Mouse (Mus musculus) forebrain, embryonic 16.5 days (tissue): Measurements from ENCODE around the gene Sdf2. TPM values are rescaled to one million over a fixed set of nuclear protein-coding genes. Genes with fewer than 3 reads are reported as not detected.

ENCODE experiments used
- ATAC-seq: fragments of 200-750 bp; cut with Nextera tagmentation; 2 replicates; pipeline ENCODE4 v1.8.0; 2017; ENCODE audit warnings: mild to moderate bottlenecking, moderate library complexity
- H3K27ac ChIP-seq: fragments of 300-500 bp; sonication (generic); 2 replicates; pipeline ENCODE4 v1.5.1; 2014; ENCODE audit warnings: low read length, control low read depth
- H3K27me3 ChIP-seq: fragments of 300-500 bp; sonication (generic); replicated peaks from 2 replicates; pipeline ENCODE4 v1.6.1; 2014; ENCODE audit warnings: low read length; ENCODE audit not compliant: control insufficient read depth, insufficient read depth
- H3K36me3 ChIP-seq: fragments of 300-500 bp; sonication (generic); 2 replicates; pipeline ENCODE4 v1.6.1; 2014; ENCODE audit not compliant: control insufficient read depth, insufficient read depth
- H3K4me1 ChIP-seq: fragments of 300-500 bp; sonication (generic); replicated peaks from 2 replicates; pipeline ENCODE4 v1.6.1; 2014; ENCODE audit warnings: low read length; ENCODE audit not compliant: control insufficient read depth, insufficient read depth
- H3K4me2 ChIP-seq: fragments of 300-500 bp; sonication (generic); 2 replicates; pipeline ENCODE4 v1.6.1; 2014; ENCODE audit warnings: mild to moderate bottlenecking, low read length, control low read depth
- H3K4me3 ChIP-seq: fragments of 300-500 bp; sonication (generic); replicated peaks from 2 replicates; pipeline ENCODE4 v1.5.1; 2014; ENCODE audit warnings: mild to moderate bottlenecking, low read length, control low read depth
- H3K9ac ChIP-seq: fragments of 300-500 bp; sonication (generic); replicated peaks from 2 replicates; pipeline ENCODE4 v1.6.1; 2014; ENCODE audit warnings: low read depth, low read length, control low read depth
- H3K9me3 ChIP-seq: fragments of 300-500 bp; sonication (generic); 2 replicates; pipeline ENCODE4 v1.6.1; 2016; ENCODE audit warnings: low read length; ENCODE audit not compliant: control insufficient read depth
- WGBS: fragments of 180-500 bp; shearing (Covaris S2); extraction: QIAGEN DNeasy Blood & Tissue Kit; methylation state at CpG from one replicate; pipeline ENCODE4 v1.1.7; 2014; 5-methylcytosine and 5-hydroxymethylcytosine counted together
- polyA plus RNA-seq: library from polyadenylated mRNA; unstranded; fragments of >200 nt; fragmentation: Nextera tagmentation; extraction: Ambion mirVana; gene quantifications from 2 replicates; pipeline ENCODE4 v1.2.1, GENCODE M21; 2015

The Sdf2 gene
- polyA plus RNA-seq, result 71.8 and 73.0 TPM in 2 replicates

- Histone ChIP-seq H3K27ac (peak within 1 kb of the TSS; percentile 97), H3K9ac (peak within 1 kb of the TSS; percentile 77), H3K27me3 (no peaks in the 10 kb centered on the region), H3K4me2 (peak within 1 kb of the TSS; percentile 84), H3K9me3 (no peaks in the 10 kb centered on the region), H3K4me1 (peaks cover 31% of the 10 kb centered on the region), H3K4me3 (peak within 1 kb of the TSS; percentile 76), H3K36me3 (no peaks in the 10 kb centered on the region)
- 0% methylated on average over 50 of the region's 50 CpGs for WGBS
- ATAC-seq, result peak; percentile 97
These were observed at the start of gene Sdf2, which contains the start of gene Supt6 for GRCm38 (mm10) chr11:78245627-78246317. Gene Sdf2 (plus strand): TSS chr11:78245746. Gene Supt6 (minus strand): TSS chr11:78245987.

GRCm38 (mm10) chr11:78202372-78202771, 43.2 kb upstream of the Sdf2 start:
- no peak for ATAC-seq
- H3K4me3 ChIP-seq, result no peak overlapping the region
- WGBS, result 95% methylated on average over 3 of the region's 3 CpGs

GRCm38 (mm10) chr11:78204287-78204686, 41.3 kb upstream of the Sdf2 start:
- ATAC-seq, result no peak
- H3K27me3 ChIP-seq, result no peaks in the 10 kb centered on the region
- H3K36me3 ChIP-seq, result peaks cover 23% of the 10 kb centered on the region
- H3K27ac ChIP-seq, result no peak overlapping the region
- no peaks in the 10 kb centered on the region for H3K4me1 ChIP-seq
- H3K4me2 ChIP-seq, result no peak overlapping the region
- no peak overlapping the region for H3K9ac ChIP-seq
- H3K9me3 ChIP-seq, result no peaks in the 10 kb centered on the region
- 79% methylated on average over 6 of the region's 6 CpGs for WGBS
- H3K4me3 ChIP-seq, result no peak overlapping the region

More at GRCm38 (mm10) chr11:78202372-78202771, 43.2 kb upstream of the Sdf2 start:
- Histone ChIP-seq H3K27me3 (no peaks in the 10 kb centered on the region), H3K27ac (no peak overlapping the region), H3K4me1 (no peaks in the 10 kb centered on the region), H3K36me3 (peaks cover 10% of the 10 kb centered on the region), H3K4me2 (no peak overlapping the region), H3K9me3 (no peaks in the 10 kb centered on the region), H3K9ac (no peak overlapping the region)

- no peak overlapping the region for H3K4me2 ChIP-seq
- WGBS, result 56% methylated on average over 13 of the region's 13 CpGs
- ATAC-seq, result no peak
- H3K27ac ChIP-seq, result no peak overlapping the region
- H3K9ac ChIP-seq, result no peak overlapping the region
- H3K4me1 ChIP-seq, result no peaks in the 10 kb centered on the region
- H3K27me3 ChIP-seq, result no peaks in the 10 kb centered on the region
- H3K9me3 ChIP-seq, result no peaks in the 10 kb centered on the region
- H3K4me3 ChIP-seq, result no peak overlapping the region
- H3K36me3 ChIP-seq, result peaks cover 25% of the 10 kb centered on the region
These were observed 40.0 kb upstream of the Sdf2 start for GRCm38 (mm10) chr11:78205361-78206206.

- H3K4me3 ChIP-seq, result no peak overlapping the region
- H3K9me3 ChIP-seq, result no peaks in the 10 kb centered on the region
- H3K4me1 ChIP-seq, result no peaks in the 10 kb centered on the region
- no peak overlapping the region for H3K9ac ChIP-seq
- no peaks in the 10 kb centered on the region for H3K27me3 ChIP-seq
- H3K4me2 ChIP-seq, result no peak overlapping the region
- ATAC-seq, result no peak
- H3K36me3 ChIP-seq, result peaks cover 31% of the 10 kb centered on the region
- H3K27ac ChIP-seq, result no peak overlapping the region
- WGBS, result 93% methylated on average over 7 of the region's 7 CpGs
These were observed 38.4 kb upstream of the Sdf2 start for GRCm38 (mm10) chr11:78207190-78207589.

- H3K4me1 ChIP-seq, result no peaks in the 10 kb centered on the region
- no peak overlapping the region for H3K4me3 ChIP-seq
- no peaks in the 10 kb centered on the region for H3K9me3 ChIP-seq
- no peak overlapping the region for H3K27ac ChIP-seq
- no peak for ATAC-seq
- H3K36me3 ChIP-seq, result peaks cover 45% of the 10 kb centered on the region
- H3K27me3 ChIP-seq, result no peaks in the 10 kb centered on the region
- WGBS, result 96% methylated on average over 6 of the region's 6 CpGs
- H3K4me2 ChIP-seq, result no peak overlapping the region
- no peak overlapping the region for H3K9ac ChIP-seq
These were observed 35.7 kb upstream of the Sdf2 start for GRCm38 (mm10) chr11:78209886-78210285.

GRCm38 (mm10) chr11:78210615-78211014, 34.9 kb upstream of the Sdf2 start:
- Histone ChIP-seq H3K4me2 (no peak overlapping the region), H3K4me1 (no peaks in the 10 kb centered on the region), H3K27ac (no peak overlapping the region), H3K4me3 (no peak overlapping the region), H3K9me3 (no peaks in the 10 kb centered on the region), H3K27me3 (no peaks in the 10 kb centered on the region), H3K9ac (no peak overlapping the region), H3K36me3 (peaks cover 46% of the 10 kb centered on the region)
- ATAC-seq, result no peak
- WGBS, result 86% methylated on average over 7 of the region's 7 CpGs

- no peaks in the 10 kb centered on the region for H3K9me3 ChIP-seq
- no peaks in the 10 kb centered on the region for H3K27me3 ChIP-seq
- no peak overlapping the region for H3K4me3 ChIP-seq
- H3K36me3 ChIP-seq, result peaks cover 49% of the 10 kb centered on the region
- ATAC-seq, result no peak
- 95% methylated on average over 5 of the region's 5 CpGs for WGBS
- H3K4me1 ChIP-seq, result no peaks in the 10 kb centered on the region
- no peak overlapping the region for H3K4me2 ChIP-seq
- no peak overlapping the region for H3K27ac ChIP-seq
- H3K9ac ChIP-seq, result no peak overlapping the region
These were observed 34.0 kb upstream of the Sdf2 start for GRCm38 (mm10) chr11:78211513-78211912.

GRCm38 (mm10) chr11:78213086-78213817, 32.3 kb upstream of the Sdf2 start:
- H3K4me3 ChIP-seq, result no peak overlapping the region
- no peaks in the 10 kb centered on the region for H3K9me3 ChIP-seq
- H3K4me2 ChIP-seq, result no peak overlapping the region
- H3K27ac ChIP-seq, result no peak overlapping the region
- ATAC-seq, result no peak
- 93% methylated on average over 14 of the region's 14 CpGs for WGBS
- H3K36me3 ChIP-seq, result peaks cover 43% of the 10 kb centered on the region
- no peaks in the 10 kb centered on the region for H3K4me1 ChIP-seq
- H3K27me3 ChIP-seq, result no peaks in the 10 kb centered on the region
- H3K9ac ChIP-seq, result no peak overlapping the region
